Mouse (Mus musculus) ES-Bruce4 (cell line): ENCODE results near the gene Slit3.

Source experiments
- CTCF ChIP-seq: IDR thresholded peaks from one replicate; pipeline ENCODE4 v1.8.1; 2011; ENCODE audit warnings: low read depth, low read length
- EP300 ChIP-seq: IDR thresholded peaks from 2 replicates; pipeline ENCODE4 v1.6.1; 2011; ENCODE audit warnings: low read depth, low read length; ENCODE audit not compliant: insufficient read depth
- POLR2A ChIP-seq: IDR thresholded peaks from one replicate; pipeline ENCODE4 v1.8.1; 2011; ENCODE audit warnings: low read length; ENCODE audit not compliant: insufficient read depth

DNA sequence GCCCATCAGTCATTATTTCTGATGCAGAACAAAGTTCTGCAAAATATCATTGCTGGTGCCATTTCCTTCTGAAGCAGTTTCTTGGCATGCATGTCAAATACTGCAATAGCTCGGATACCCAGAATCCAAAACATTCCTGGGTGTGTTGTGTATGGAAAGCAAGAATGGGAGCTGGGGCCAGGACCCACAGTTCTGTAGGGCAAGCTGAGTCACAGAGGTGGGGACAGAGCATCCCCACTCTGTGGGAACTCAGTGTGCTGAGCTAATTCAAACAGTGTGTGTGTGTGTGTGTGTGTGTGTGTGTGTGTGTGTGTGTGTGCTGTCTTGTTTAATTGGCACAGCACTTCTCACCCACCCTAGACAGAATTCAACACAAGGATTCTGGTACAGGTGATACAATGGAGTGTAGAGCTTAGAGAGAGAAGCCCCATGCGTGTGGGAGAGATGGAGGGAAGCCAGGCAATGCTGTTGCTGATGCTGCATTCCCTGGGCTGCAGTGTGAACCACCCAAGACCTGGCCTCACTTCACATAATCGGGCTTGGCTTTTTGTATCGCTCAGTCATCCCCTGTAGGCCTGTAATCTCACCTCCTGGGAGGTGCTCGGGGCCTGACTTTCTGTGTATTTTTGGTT is 161.1 kb downstream of the Slit3 start:
- no peak for TF ChIP-seq POLR2A
- TF ChIP-seq CTCF: no peak
- TF ChIP-seq EP300: no peak
